Mouse (Mus musculus) urinary bladder, postnatal 14 days (tissue): ENCODE data around the gene Pdia4.
"Not testable (repeated sequence)": the region's sequence is repeated elsewhere in the genome, so short reads cannot be mapped to it uniquely, and the experiment has no call there.

ENCODE experiments used
- DNase-seq: peaks from one replicate; pipeline ENCODE4 v3.0.0; 2021; ENCODE audit warnings: low spot score

The Pdia4 gene

GRCm38 (mm10) chr6:47811324-47811723 is 1.9 kb downstream of the Pdia4 start:
- DNase-seq = no peak

GRCm38 (mm10) chr6:47810181-47810580 is 3.0 kb downstream of the Pdia4 start:
- no peak for DNase-seq

- DNase-seq = no peak
Observed at GRCm38 (mm10) chr6:47809053-47809452, 4.2 kb downstream of the Pdia4 start.

- no peak for DNase-seq
Observed at GRCm38 (mm10) chr6:47808545-47808944, 4.7 kb downstream of the Pdia4 start.

GRCm38 (mm10) chr6:47807419-47807818 is 5.8 kb downstream of the Pdia4 start:
- DNase-seq = no peak

GRCm38 (mm10) chr6:47805520-47805919 is 7.7 kb downstream of the Pdia4 start:
- DNase-seq = no peak

- peak; percentile 58 for DNase-seq
Observed at GRCm38 (mm10) chr6:47799079-47799478, 14.2 kb downstream of the Pdia4 start.

GRCm38 (mm10) chr6:47794106-47794830 is 19.0 kb downstream of the Pdia4 start:
- peak; percentile 44 for DNase-seq

- no peak for DNase-seq
Observed at GRCm38 (mm10) chr6:47793284-47793683, 19.9 kb downstream of the Pdia4 start.

GRCm38 (mm10) chr6:47792533-47792932 is 20.7 kb downstream of the Pdia4 start:
- no peak for DNase-seq

GRCm38 (mm10) chr6:47790745-47791144 is 22.5 kb downstream of the Pdia4 start:
- peak; percentile 33 for DNase-seq

GRCm38 (mm10) chr6:47788821-47789220 is 24.4 kb downstream of the Pdia4 start:
- no peak for DNase-seq

- DNase-seq = peak; percentile 79
Observed at GRCm38 (mm10) chr6:47787941-47788736, 25.1 kb downstream of the Pdia4 start.

- DNase-seq = no peak
Observed at GRCm38 (mm10) chr6:47784707-47785412, 28.4 kb downstream of the Pdia4 start.

GRCm38 (mm10) chr6:47781091-47781968 is 31.9 kb downstream of the Pdia4 start:
- DNase-seq = no peak

GRCm38 (mm10) chr6:47780576-47781013 is 32.6 kb downstream of the Pdia4 start:
- DNase-seq = no peak

GRCm38 (mm10) chr6:47771760-47772159 is 41.5 kb downstream of the Pdia4 start:
- not testable (repeated sequence) for DNase-seq

- not testable (repeated sequence) for DNase-seq
Observed at GRCm38 (mm10) chr6:47771113-47771512, 42.1 kb downstream of the Pdia4 start.

- not testable (repeated sequence) for DNase-seq
Observed at GRCm38 (mm10) chr6:47769861-47770260, 43.4 kb downstream of the Pdia4 start.

GRCm38 (mm10) chr6:47768520-47768919 is 44.7 kb downstream of the Pdia4 start:
- not testable (repeated sequence) for DNase-seq

- DNase-seq = not testable (repeated sequence)
Observed at GRCm38 (mm10) chr6:47767355-47767754, 45.9 kb downstream of the Pdia4 start.
